Mouse (Mus musculus): Measurements from ENCODE around the gene Rab36.

DNA sequence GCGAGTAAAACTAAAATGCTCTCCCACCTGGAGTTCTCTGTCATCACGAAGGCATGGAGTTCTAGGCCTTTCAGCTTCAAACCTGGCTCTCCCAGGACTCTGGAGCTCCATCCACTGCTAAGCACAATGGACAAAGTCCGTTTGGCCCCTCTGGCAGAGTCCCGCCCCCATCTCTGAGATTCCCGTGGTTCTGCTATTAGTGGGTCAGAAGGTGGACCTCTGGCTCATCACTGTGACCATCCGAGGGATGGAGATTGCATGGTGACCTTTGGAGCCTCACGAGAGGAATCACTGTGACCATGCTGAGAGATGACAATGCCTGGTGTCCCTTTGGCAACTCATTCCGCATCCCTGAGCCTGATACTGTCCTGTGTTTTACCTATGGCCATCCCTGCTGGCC, 16.0 kb downstream of the Rab36 start:
- no peak for TF ChIP-seq POLR2A (IDR thresholded peaks at IDR 0.05; ENCODE audit: borderline replicate concordance, extremely low read depth, low read depth, low read length)
- no peak for TF ChIP-seq CTCF (IDR thresholded peaks at IDR 0.05; ENCODE audit: insufficient read depth, low read length)
